Mouse (Mus musculus) duodenum, adult 2 months (tissue): ENCODE measurements around the gene Col20a1. TPM values are rescaled to one million over a fixed set of nuclear protein-coding genes. Genes with fewer than 3 reads are reported as not detected.

Source experiments
- polyA plus RNA-seq: library from polyadenylated mRNA; depleted of rRNA; stranded (reverse); fragments of >200 nt; gene quantifications from 2 replicates; pipeline ENCODE4 v1.2.3, GENCODE M21; 2012; ENCODE audit warnings: low replicate concordance; rRNA removed

Col20a1 gene
- polyA plus RNA-seq: 2.1 and 3.8 TPM in 2 replicates

DNA sequence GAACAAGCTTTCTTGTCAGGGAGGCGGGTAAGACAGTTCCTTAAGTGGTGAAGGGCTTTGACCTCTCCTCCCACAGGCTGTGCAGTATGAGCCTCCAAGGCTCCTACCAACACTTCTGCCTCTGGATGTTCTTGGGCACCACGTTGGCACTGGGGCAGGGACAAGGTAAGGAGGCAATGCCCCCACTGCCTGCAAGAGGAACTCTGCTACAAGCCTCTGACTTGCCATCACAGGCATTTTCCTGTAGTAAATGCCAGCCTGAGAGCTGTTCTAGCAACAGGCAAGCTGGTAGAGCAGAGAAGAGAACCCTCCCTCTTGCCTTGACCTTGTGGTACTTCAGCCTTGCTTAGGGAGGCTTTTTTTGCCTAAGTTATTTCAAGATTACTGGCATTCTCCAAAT, at the start of gene Col20a1:
Col20a1 (plus strand) TSS at position 87 of the 400 bp plus-strand sequence.

DNA sequence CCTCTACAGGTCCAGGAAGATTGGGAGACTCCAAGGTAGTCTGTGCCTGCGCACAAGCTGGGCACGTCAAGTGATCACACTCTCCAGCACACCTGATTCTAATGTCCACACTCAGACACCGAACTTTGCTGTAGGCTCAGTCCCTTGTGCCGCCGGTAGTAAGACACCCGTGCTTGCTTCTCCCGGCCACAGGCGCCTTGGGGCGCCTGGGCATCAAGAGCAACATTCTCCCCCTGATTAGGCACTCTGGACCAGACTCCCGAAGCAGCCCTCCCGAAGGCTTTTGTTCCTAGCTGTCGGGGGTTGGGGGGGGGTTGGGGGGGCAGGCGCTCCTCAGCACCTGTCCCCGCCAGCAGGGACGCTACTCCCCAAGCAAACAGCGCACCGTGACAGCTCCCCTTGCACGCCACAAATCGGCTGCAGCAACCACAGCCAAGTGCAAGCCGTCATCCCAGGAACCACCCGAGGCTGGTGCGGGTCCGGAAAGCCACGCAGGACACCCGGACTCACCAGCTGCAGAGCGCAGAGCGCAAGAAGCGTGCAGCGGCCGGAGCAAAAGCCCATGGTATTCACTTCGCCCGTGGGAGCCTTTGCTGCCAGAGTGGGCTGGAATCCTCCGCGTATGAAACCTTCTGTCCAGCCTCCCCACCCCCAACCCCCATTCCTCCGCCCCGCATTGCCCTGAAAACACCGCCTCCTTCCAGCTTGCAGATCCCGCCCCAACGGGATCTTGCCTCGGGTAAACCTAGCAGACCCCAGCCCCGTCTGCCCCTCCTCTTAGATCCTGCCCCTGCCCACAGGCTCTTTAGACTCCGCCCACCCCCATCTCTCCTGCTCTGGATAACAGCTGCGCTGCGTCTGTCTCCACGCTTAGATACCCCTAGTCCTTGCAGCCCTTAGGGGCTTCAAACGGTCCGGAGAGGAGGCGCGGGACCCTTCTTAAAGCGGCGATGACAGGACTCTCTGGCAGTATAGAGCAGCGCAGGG, 32.0 kb upstream of the Col20a1 start, which contains the start of gene Nkain4:
Nkain4 (minus strand) TSS at position 639 of the 987 bp plus-strand sequence.

DNA sequence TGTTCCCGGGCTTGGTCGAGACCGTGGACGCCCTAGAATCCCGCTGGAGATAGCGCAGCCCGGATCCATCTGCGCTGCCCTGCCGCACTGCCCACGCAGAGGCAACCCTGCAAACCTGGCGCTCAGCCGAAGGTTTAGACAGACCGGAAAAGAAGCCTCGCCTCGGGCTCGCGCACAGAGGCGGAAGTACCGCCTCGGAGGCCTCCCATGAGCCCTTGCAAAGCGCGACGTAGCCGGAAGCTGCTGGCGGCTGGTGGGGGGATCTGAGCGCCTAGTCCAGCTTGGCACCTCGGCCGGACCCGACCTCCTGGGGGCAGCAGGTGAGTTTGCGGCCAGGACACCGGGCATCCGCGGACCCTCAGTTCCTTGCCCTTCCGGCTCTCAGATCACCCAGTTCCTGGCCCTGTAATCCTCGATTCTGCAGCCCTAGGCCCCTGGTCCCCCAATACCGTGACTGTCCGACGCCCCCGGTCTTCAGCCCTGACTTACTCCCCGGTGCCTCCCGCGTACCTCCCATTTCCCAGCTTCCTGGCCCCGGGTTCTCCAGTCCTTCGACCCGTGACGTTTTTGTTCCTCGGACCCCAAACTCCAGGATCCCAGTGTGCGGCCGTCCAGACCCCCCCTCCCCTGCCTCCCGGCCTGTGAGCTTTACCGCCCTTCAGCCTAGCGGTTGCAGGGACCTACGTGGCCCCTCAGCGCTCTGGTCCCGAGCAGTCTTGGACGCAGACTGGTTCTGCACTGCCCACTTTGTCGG, 19.1 kb upstream of the Col20a1 start, which contains the start of gene Arfgap1:
Arfgap1 (plus strand) TSS at position 216 of the 754 bp plus-strand sequence.

DNA sequence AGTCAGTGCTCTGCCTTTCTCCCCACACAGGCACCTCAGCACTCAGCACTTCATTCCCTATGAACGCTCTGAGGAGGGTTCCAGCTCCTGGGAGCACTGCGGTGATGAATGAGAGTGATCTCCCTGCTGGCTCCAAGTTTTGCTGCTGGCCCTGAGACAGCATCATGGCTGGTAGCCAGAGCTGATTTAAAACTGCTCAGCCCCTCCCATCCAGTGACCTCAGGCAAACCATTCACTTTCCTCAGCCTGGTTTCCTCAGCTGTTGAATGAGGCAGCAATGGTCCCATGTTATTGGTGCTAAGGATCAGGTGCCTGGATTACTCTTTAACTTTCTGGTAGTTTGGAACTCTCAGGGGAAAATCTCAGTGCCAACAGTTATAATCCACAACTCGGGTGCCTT, 57.1 kb downstream of the Col20a1 start, which contains the start of gene Chrna4:
Chrna4 (minus strand) TSS at position 110 of the 400 bp plus-strand sequence.

Other genes with a start within 250 kb of the Col20a1 start
- gene Bhlhe23, start 209.6 kb upstream of the Col20a1 start, polyA plus RNA-seq: not detected in 2 replicates
- 8.8 and 14.8 TPM in 2 replicates for gene Ythdf1, start 65.6 kb upstream of the Col20a1 start, polyA plus RNA-seq
- not detected in 2 replicates for gene Birc7, start 57.5 kb upstream of the Col20a1 start, polyA plus RNA-seq
- 3.3 and 3.5 TPM in 2 replicates for gene Nkain4, start 31.8 kb upstream of the Col20a1 start, polyA plus RNA-seq
- gene Arfgap1, start 19.3 kb upstream of the Col20a1 start, polyA plus RNA-seq: 46.8 and 52.4 TPM in 2 replicates
- 0.02 and 0.11 TPM in 2 replicates for gene Chrna4, start 57.0 kb downstream of the Col20a1 start, polyA plus RNA-seq
- 0.38 and 0.50 TPM in 2 replicates for gene Kcnq2, start 148.8 kb downstream of the Col20a1 start, polyA plus RNA-seq
- gene Eef1a2, start 170.5 kb downstream of the Col20a1 start, polyA plus RNA-seq: 2.7 and 3.7 TPM in 2 replicates
- gene Ppdpf, start 200.7 kb downstream of the Col20a1 start, polyA plus RNA-seq: 266 and 328 TPM in 2 replicates
- gene Ptk6, start 216.3 kb downstream of the Col20a1 start, polyA plus RNA-seq: 1.1 and 6.9 TPM in 2 replicates
- gene Srms, start 226.7 kb downstream of the Col20a1 start, polyA plus RNA-seq: 0.57 and 0.96 TPM in 2 replicates
- 0.30 and 0.58 TPM in 2 replicates for gene Fndc11, start 233.5 kb downstream of the Col20a1 start, polyA plus RNA-seq